Mouse (Mus musculus) heart, embryonic 14.5 days (tissue): ENCODE results near the gene Gltpd2. TPM values are rescaled to one million over a fixed set of nuclear protein-coding genes. Genes with fewer than 3 reads are reported as not detected.
"Not testable (repeated sequence)": the region's sequence is repeated elsewhere in the genome, so short reads cannot be mapped to it uniquely, and the experiment has no call there.

ENCODE experiments used
- ATAC-seq: fragments of 200-750 bp; cut with Nextera tagmentation; 2 replicates; pipeline ENCODE4 v1.8.0; 2017; ENCODE audit warnings: low read depth, moderate TSS enrichment; ENCODE audit not compliant: insufficient number of reproducible peaks, insufficient read depth, low FRiP score
- H3K27ac ChIP-seq, 2 experiments: fragments of 200-500 bp in 1 of 2; fragments of 300-500 bp in 1 of 2; sonication (generic) in 1 of 2; replicated peaks in 1 of 2; 2 replicates each; pipeline ENCODE4 v1.5.1; 2012 to 2014; ENCODE audit warnings: low read depth in 2 of 2, low read length in 2 of 2, control low read depth in 1 of 2, mild to moderate bottlenecking in 1 of 2, mixed read lengths in 1 of 2; ENCODE audit not compliant: control insufficient read depth in 1 of 2, insufficient read depth in 1 of 2
- H3K27me3 ChIP-seq: fragments of 300-500 bp; sonication (generic); 2 replicates; pipeline ENCODE4 v1.6.1; 2014; ENCODE audit warnings: mild to moderate bottlenecking, low read length, control low read depth; ENCODE audit not compliant: control insufficient read depth, insufficient read depth
- H3K36me3 ChIP-seq: fragments of 300-500 bp; sonication (generic); 2 replicates; pipeline ENCODE4 v1.6.1; 2014; ENCODE audit warnings: mild to moderate bottlenecking, control low read depth, low read length, mixed read lengths; ENCODE audit not compliant: control insufficient read depth, insufficient read depth
- H3K4me1 ChIP-seq, 2 experiments: fragments of 200-500 bp in 1 of 2; fragments of 300-500 bp in 1 of 2; sonication (generic) in 1 of 2; 2 replicates each; pipeline ENCODE4 v1.6.1; 2012 to 2014; ENCODE audit warnings: low read length in 2 of 2, control low read depth in 1 of 2, mixed read lengths in 1 of 2; ENCODE audit not compliant: control insufficient read depth in 2 of 2, insufficient read depth in 2 of 2
- H3K4me2 ChIP-seq: fragments of 300-500 bp; sonication (generic); 2 replicates; pipeline ENCODE4 v1.6.1; 2014; ENCODE audit warnings: mild to moderate bottlenecking, low read length
- H3K4me3 ChIP-seq, 2 experiments: fragments of 200-500 bp in 1 of 2; fragments of 300-500 bp in 1 of 2; sonication (generic) in 1 of 2; 2 replicates each; pipeline ENCODE4 v1.5.1; 2012 to 2014; ENCODE audit warnings: low read length in 2 of 2, mild to moderate bottlenecking in 2 of 2, control low read depth in 1 of 2, low read depth in 1 of 2, moderate library complexity in 1 of 2; ENCODE audit not compliant: control insufficient read depth in 1 of 2, insufficient read depth in 1 of 2
- H3K9ac ChIP-seq: fragments of 300-500 bp; sonication (generic); 2 replicates; pipeline ENCODE4 v1.6.1; 2014; ENCODE audit warnings: mild to moderate bottlenecking, low read length
- H3K9me3 ChIP-seq: fragments of 300-500 bp; sonication (generic); 2 replicates; pipeline ENCODE4 v1.6.1; 2016; ENCODE audit warnings: low read length, control low read depth; ENCODE audit not compliant: control insufficient read depth
- WGBS: fragments of 180-500 bp; shearing (Covaris S2); extraction: QIAGEN DNeasy Blood & Tissue Kit; methylation state at CpG from one replicate; pipeline ENCODE4 v1.1.7; 2014; 5-methylcytosine and 5-hydroxymethylcytosine counted together
- polyA plus RNA-seq: library from polyadenylated mRNA; unstranded; fragments of >200 nt; fragmentation: Nextera tagmentation; extraction: Ambion mirVana; gene quantifications from 2 replicates; pipeline ENCODE4 v1.2.1, GENCODE M21; 2014

The Gltpd2 gene
- 0.27 and 0.49 TPM in 2 replicates for polyA plus RNA-seq

GRCm38 (mm10) chr11:70518923-70519322 lies at the start of gene Gltpd2:
Gene Gltpd2 (plus strand): TSS chr11:70519196.
- peaks cover 5 to 11% of the 10 kb centered on the region in 2 experiments; a peak in 3 of 4 replicates for H3K4me1 ChIP-seq
- no peaks in the 10 kb centered on the region for H3K27me3 ChIP-seq
- H3K4me3 ChIP-seq = peak within 1 kb of the TSS; percentile 37 to 38
- ATAC-seq = no peak
- no peaks in the 10 kb centered on the region for H3K36me3 ChIP-seq
- peak within 1 kb of the TSS; percentile 77 for H3K9ac ChIP-seq
- H3K9me3 ChIP-seq = no peaks in the 10 kb centered on the region
- H3K4me2 ChIP-seq = peak within 1 kb of the TSS; percentile 78
- WGBS = 83% methylated on average over 10 of the region's 10 CpGs
- peak within 1 kb of the TSS in 1 of 2 experiments; percentile 80; a peak in 2 of 4 replicates for H3K27ac ChIP-seq

DNA sequence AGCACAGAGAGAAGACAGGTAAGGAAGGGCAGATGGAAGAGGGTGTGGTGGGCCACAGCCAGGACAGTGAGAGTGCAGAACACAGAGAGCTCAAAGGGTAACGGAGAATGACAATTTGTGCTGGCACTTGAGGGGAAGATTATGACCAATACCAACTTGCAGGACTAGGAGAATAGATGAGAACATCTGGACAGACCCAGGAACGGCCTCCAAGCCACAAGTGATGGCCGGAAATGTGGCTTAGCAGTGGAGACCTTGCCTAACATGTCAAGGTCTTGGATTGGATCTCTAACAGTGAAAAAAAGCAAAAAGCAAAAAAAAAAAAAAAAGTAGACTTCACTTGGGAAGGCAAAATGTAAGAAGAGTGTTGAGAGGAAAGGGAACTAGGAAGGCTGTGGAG lies 49.2 kb upstream of the Gltpd2 start:
- 78% methylated on average over 3 of the region's 3 CpGs for WGBS
- H3K9ac ChIP-seq = no peak overlapping the region
- peaks cover 5% of the 10 kb centered on the region for H3K27me3 ChIP-seq
- H3K36me3 ChIP-seq = no peaks in the 10 kb centered on the region
- H3K9me3 ChIP-seq = no peaks in the 10 kb centered on the region
- H3K4me2 ChIP-seq = no peak overlapping the region
- peaks cover 9 to 20% of the 10 kb centered on the region in 2 experiments for H3K4me1 ChIP-seq
- no peak for ATAC-seq
- H3K27ac ChIP-seq = no peak overlapping the region
- no peak overlapping the region for H3K4me3 ChIP-seq

DNA sequence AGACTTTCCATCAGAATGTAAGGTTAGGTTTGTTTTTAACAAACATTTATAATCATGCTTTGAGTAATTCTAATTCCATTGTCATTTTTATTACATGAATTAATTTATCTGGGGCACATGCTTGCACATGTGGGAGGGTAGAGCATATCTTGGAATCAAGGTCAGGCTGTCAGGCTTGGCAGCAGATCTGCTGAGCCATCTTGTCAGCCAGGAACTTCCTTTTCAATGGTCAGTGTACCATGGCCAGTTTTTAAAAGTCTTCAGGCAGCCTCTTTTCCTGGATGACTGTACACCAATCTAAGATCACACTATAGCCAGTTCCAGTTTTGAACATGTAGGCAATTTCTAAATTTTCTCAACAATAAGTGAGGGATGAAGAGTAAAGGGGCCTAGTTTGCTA lies 46.3 kb upstream of the Gltpd2 start:
- Histone ChIP-seq H3K36me3 (no peaks in the 10 kb centered on the region), H3K9me3 (no peaks in the 10 kb centered on the region), H3K27ac (no peak overlapping the region), H3K4me3 (no peak overlapping the region), H3K4me2 (no peak overlapping the region), H3K9ac (no peak overlapping the region), H3K27me3 (no peaks in the 10 kb centered on the region), H3K4me1 (no peaks in the 10 kb centered on the region; a peak in 2 of 4 replicates)
- no peak for ATAC-seq

GRCm38 (mm10) chr11:70473291-70473690 lies 45.7 kb upstream of the Gltpd2 start:
- 89% methylated on average over 5 of the region's 5 CpGs for WGBS
- not testable (repeated sequence) for H3K27ac ChIP-seq, H3K9me3 ChIP-seq, ATAC-seq, H3K36me3 ChIP-seq, H3K4me2 ChIP-seq, H3K4me3 ChIP-seq, H3K9ac ChIP-seq, H3K27me3 ChIP-seq, H3K4me1 ChIP-seq

DNA sequence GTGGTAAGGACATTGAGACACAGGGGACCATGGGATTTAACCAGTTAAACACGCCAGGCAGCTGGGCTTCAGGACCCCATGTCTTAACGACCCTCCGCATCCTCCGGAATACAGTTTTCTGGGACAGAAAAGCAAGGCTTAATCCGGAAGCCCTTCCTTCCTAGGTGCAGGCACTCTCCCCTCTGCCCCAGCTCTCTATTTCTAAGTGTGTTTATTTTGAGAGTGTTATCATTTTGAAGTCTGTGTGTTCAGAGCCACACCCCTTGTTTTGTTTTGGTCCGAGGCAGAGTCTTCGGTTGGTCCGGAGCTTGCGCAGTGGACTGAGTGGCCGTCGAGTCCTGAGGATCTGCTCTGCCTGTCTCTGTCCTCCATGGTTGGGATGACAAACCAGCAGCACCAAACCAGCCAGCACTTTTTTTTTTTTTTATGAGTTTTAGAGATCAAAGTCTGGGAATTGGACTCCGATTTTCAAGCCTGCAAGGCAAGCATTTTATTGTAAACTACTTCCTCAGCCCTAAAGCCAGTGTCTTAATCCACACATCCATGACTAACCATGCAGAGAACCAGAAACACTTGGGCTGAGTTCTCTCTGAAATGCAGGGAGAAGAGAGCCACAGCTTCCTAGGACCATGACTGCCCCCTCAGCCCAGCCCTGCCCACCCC lies 44.0 kb upstream of the Gltpd2 start:
- Histone ChIP-seq H3K27ac (no peak overlapping the region), H3K4me1 (no peaks in the 10 kb centered on the region; a peak in 1 of 4 replicates), H3K4me3 (no peak overlapping the region), H3K9me3 (no peaks in the 10 kb centered on the region), H3K4me2 (no peak overlapping the region), H3K27me3 (no peaks in the 10 kb centered on the region), H3K9ac (no peak overlapping the region), H3K36me3 (no peaks in the 10 kb centered on the region)
- WGBS = 56% methylated on average over 12 of the region's 12 CpGs
- no peak for ATAC-seq

GRCm38 (mm10) chr11:70485498-70485897 lies 33.5 kb upstream of the Gltpd2 start:
- Histone ChIP-seq H3K9me3 (no peaks in the 10 kb centered on the region), H3K36me3 (no peaks in the 10 kb centered on the region), H3K4me3 (no peak overlapping the region), H3K4me1 (no peaks in the 10 kb centered on the region), H3K4me2 (no peak overlapping the region), H3K27me3 (no peaks in the 10 kb centered on the region), H3K27ac (no peak overlapping the region), H3K9ac (no peak overlapping the region)
- WGBS = 41% methylated on average over 2 of the region's 2 CpGs
- ATAC-seq = no peak

- no peak for ATAC-seq
- no peak overlapping the region for H3K4me3 ChIP-seq
Measured at GRCm38 (mm10) chr11:70487816-70488215, 31.2 kb upstream of the Gltpd2 start.

GRCm38 (mm10) chr11:70489138-70489537 lies 29.9 kb upstream of the Gltpd2 start:
- no peaks in the 10 kb centered on the region for H3K36me3 ChIP-seq
- no peak for ATAC-seq
- no peak overlapping the region for H3K9ac ChIP-seq
- H3K4me1 ChIP-seq = no peaks in the 10 kb centered on the region
- H3K4me3 ChIP-seq = no peak overlapping the region
- H3K4me2 ChIP-seq = no peak overlapping the region
- no peaks in the 10 kb centered on the region for H3K9me3 ChIP-seq
- no peaks in the 10 kb centered on the region for H3K27me3 ChIP-seq
- 75% methylated on average over 3 of the region's 3 CpGs for WGBS
- H3K27ac ChIP-seq = no peak overlapping the region

More at GRCm38 (mm10) chr11:70487816-70488215, 31.2 kb upstream of the Gltpd2 start:
- WGBS = 29% methylated on average over 4 of the region's 4 CpGs
- no peak overlapping the region for H3K27ac ChIP-seq
- H3K9ac ChIP-seq = no peak overlapping the region
- no peaks in the 10 kb centered on the region for H3K27me3 ChIP-seq
- H3K4me2 ChIP-seq = no peak overlapping the region
- H3K9me3 ChIP-seq = no peaks in the 10 kb centered on the region
- no peaks in the 10 kb centered on the region for H3K36me3 ChIP-seq
- H3K4me1 ChIP-seq = no peaks in the 10 kb centered on the region
